Mouse (Mus musculus): ENCODE data around the gene Meis2.

Meis2 gene

GRCm38 (mm10) chr2:115855511-115856400, 209.9 kb downstream of the Meis2 start:
- DNase-seq (ENCODE audit: low spot score): peak; percentile 91

- peak; percentile 42 for DNase-seq (ENCODE audit: low spot score)
Measured at GRCm38 (mm10) chr2:115854828-115855311, 210.8 kb downstream of the Meis2 start.

GRCm38 (mm10) chr2:115854007-115854827, 211.4 kb downstream of the Meis2 start:
- DNase-seq (ENCODE audit: low spot score): peak; percentile 41

- no peak for DNase-seq (ENCODE audit: low spot score)
Measured at GRCm38 (mm10) chr2:115853221-115853620, 212.4 kb downstream of the Meis2 start.

GRCm38 (mm10) chr2:115852615-115853014, 213.0 kb downstream of the Meis2 start:
- DNase-seq (ENCODE audit: low spot score): peak; percentile 72

GRCm38 (mm10) chr2:115852109-115852508, 213.5 kb downstream of the Meis2 start:
- DNase-seq (ENCODE audit: low spot score): no peak

GRCm38 (mm10) chr2:115850961-115851360, 214.7 kb downstream of the Meis2 start:
- no peak for DNase-seq (ENCODE audit: low spot score)

GRCm38 (mm10) chr2:115842821-115843220, 222.8 kb downstream of the Meis2 start:
- DNase-seq (ENCODE audit: low spot score): no peak

GRCm38 (mm10) chr2:115836034-115836433, 229.6 kb downstream of the Meis2 start:
- DNase-seq (ENCODE audit: low spot score): no peak

- DNase-seq (ENCODE audit: low spot score): no peak
Measured at GRCm38 (mm10) chr2:115822361-115822760, 243.3 kb downstream of the Meis2 start.

- DNase-seq (ENCODE audit: low spot score): no peak
Measured at GRCm38 (mm10) chr2:115817959-115818358, 247.7 kb downstream of the Meis2 start.

- peak; percentile 22 for DNase-seq (ENCODE audit: low spot score)
Measured at GRCm38 (mm10) chr2:115813721-115814120, 251.9 kb downstream of the Meis2 start.

- DNase-seq (ENCODE audit: low spot score): peak; percentile 65
Measured at GRCm38 (mm10) chr2:115813316-115813715, 252.3 kb downstream of the Meis2 start.
